Comparison of ENCODE assay signal across 7 mouse cellular contexts in the genomic region with DNA sequence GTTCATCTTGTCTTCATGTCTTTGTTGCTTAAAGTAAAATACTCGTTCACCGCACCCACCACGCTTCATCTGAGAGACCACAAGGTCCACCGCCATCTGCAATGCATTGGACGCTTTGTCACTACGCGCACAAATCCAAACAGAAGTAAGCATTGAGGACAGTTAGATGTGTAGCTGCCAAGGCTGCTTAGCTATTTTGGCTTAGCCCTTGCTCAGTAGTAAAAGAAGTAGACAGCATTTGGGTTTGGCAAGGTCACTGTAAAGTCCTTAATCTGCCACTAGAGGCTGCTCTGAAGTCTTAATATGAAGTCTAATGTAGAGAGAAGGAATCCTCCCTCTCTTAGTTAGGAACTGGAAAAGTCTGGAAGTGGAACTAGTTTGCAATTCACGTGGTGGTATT. TPM values are rescaled to one million over a fixed set of nuclear protein-coding genes. Genes with fewer than 3 reads are reported as not detected.
DNase-seq lines count a peak whose midpoint lies in the region; ATAC-seq and TF ChIP-seq lines count a peak whose summit lies in the region.

No protein-coding gene starts in this region.

- intact Hi-C loops in heart, adult 2 months (cut with DNase I) = no loop called here

- H3K9ac ChIP-seq in ES-E14 (ENCODE audit: insufficient read depth, low read depth, low read length, poor library complexity, severe bottlenecking) = no peak overlapping the region
- H3K9ac ChIP-seq in heart, adult 2 months (ENCODE audit: low read depth, low read length) = no peak overlapping the region
- no peak overlapping the region for H3K9ac ChIP-seq in midbrain, embryonic 14.5 days (replicated peaks; ENCODE audit: low read length)

- in situ Hi-C loops in ES-E14 (cut with MboI; ENCODE audit: low sequenced_read_pairs in 2 of 2, unreplicated experiment in 2 of 2) = no loop called here

- DNase-seq in ES-E14 (ENCODE audit: low read depth, low spot score) (peak; percentile 31), ZHBTc4 (ENCODE audit: low read depth, low spot score) (peak; percentile 72)
- DNase-seq in heart, adult 2 months = no peak
- peak; percentile 12 to 38 for DNase-seq in kidney, adult 8-10 months
- DNase-seq in midbrain, embryonic 14.5 days = peak; percentile 51
- DNase-seq in urinary bladder, postnatal 10 days (ENCODE audit: low spot score) = no peak
- DNase-seq in frontal cortex, postnatal 14 days (ENCODE audit: low spot score in 2 of 2) = no peak

- H3K36me3 ChIP-seq in ES-E14 (ENCODE audit: control insufficient read depth, insufficient read depth, low read length, poor library complexity, severe bottlenecking) = no peaks in the 10 kb centered on the region
- H3K36me3 ChIP-seq in heart, adult 2 months (ENCODE audit: control insufficient read depth, insufficient read depth, low read length) = no peaks in the 10 kb centered on the region
- H3K36me3 ChIP-seq in midbrain, embryonic 14.5 days (ENCODE audit: control insufficient read depth, insufficient read depth, low read length) = no peaks in the 10 kb centered on the region

- H3K9me3 ChIP-seq in ES-E14 (ENCODE audit: control insufficient read depth, insufficient read depth, low read depth, low read length) = no peaks in the 10 kb centered on the region
- H3K9me3 ChIP-seq in midbrain, embryonic 14.5 days (ENCODE audit: control insufficient read depth, low read length) = no peaks in the 10 kb centered on the region

- TF ChIP-seq POLR2A in heart, adult 2 months (IDR thresholded peaks at IDR 0.05; ENCODE audit: insufficient read depth, low read depth, low read length) = no peak

- no peak for ATAC-seq in midbrain, embryonic 14.5 days (ENCODE audit: low FRiP score, low TSS enrichment)

- peak; percentile 66 for TF ChIP-seq CTCF in heart, adult 2 months (IDR thresholded peaks at IDR 0.05)

- WGBS in heart, adult 2 months = 57% methylated on average over 8 of the region's 8 CpGs
- WGBS in midbrain, embryonic 14.5 days = 71% methylated on average over 8 of the region's 8 CpGs

- no peak overlapping the region for H3K27ac ChIP-seq in ES-E14 (ENCODE audit: insufficient read depth, low read depth, low read length, poor library complexity, severe bottlenecking)
- H3K27ac ChIP-seq in heart, adult 2 months = no peak overlapping the region
- H3K27ac ChIP-seq in midbrain, embryonic 14.5 days (replicated peaks; ENCODE audit: low read depth, low read length) = no peak overlapping the region

- peaks cover 2% of the 10 kb centered on the region; the same call in 1 of the 2 replicates for H3K27me3 ChIP-seq in heart, adult 2 months (ENCODE audit: control insufficient read depth, insufficient read depth, low read length)
- no peaks in the 10 kb centered on the region for H3K27me3 ChIP-seq in midbrain, embryonic 14.5 days (ENCODE audit: control insufficient read depth, insufficient read depth, low read length)

- H3K4me2 ChIP-seq in midbrain, embryonic 14.5 days (ENCODE audit: low read length) = peak overlapping the region; percentile 39

- H3K4me3 ChIP-seq in ES-E14 (ENCODE audit: insufficient read depth in 1 of 2, low read depth in 1 of 2, low read length in 2 of 2, poor library complexity in 1 of 2, severe bottlenecking in 1 of 2) = peak overlapping the region in 1 of 2 experiments; percentile 53; a peak in 2 of 4 replicates
- no peak overlapping the region for H3K4me3 ChIP-seq in heart, adult 2 months
- peak overlapping the region; percentile 19; the same call in 1 of the 2 replicates for H3K4me3 ChIP-seq in midbrain, embryonic 14.5 days (replicated peaks; ENCODE audit: low read depth, low read length)

- no peaks in the 10 kb centered on the region for H3K79me2 ChIP-seq in heart, adult 2 months (replicated peaks; ENCODE audit: control insufficient read depth, insufficient read depth, low read length)

- no peak for TF ChIP-seq EP300 in heart, adult 2 months (IDR thresholded peaks at IDR 0.05; ENCODE audit: insufficient read depth, low read depth, low read length)

- peaks cover 0 to 5% of the 10 kb centered on the region in 2 experiments; a peak in 1 of 4 replicates for H3K4me1 ChIP-seq in ES-E14 (ENCODE audit: control insufficient read depth in 2 of 2, insufficient read depth in 2 of 2, low read length in 2 of 2, poor library complexity in 1 of 2)
- no peaks in the 10 kb centered on the region for H3K4me1 ChIP-seq in heart, adult 2 months (ENCODE audit: control insufficient read depth, insufficient read depth, low read length)
- no peaks in the 10 kb centered on the region for H3K4me1 ChIP-seq in midbrain, embryonic 14.5 days (ENCODE audit: control insufficient read depth, insufficient read depth, low read length)

TF ChIP-seq in ES-E14, 5 proteins besides CTCF, POLR2A, EP300 and RAD21:
- TF ChIP-seq ZC3H11A (IDR thresholded peaks at IDR 0.05; ENCODE audit: borderline replicate concordance, low read depth, low read length) (no peak), HCFC1 (IDR thresholded peaks at IDR 0.05; ENCODE audit: borderline replicate concordance, insufficient read depth, low read length) (no peak), ZNF384 (IDR thresholded peaks at IDR 0.05; ENCODE audit: low read depth, low read length) (no peak), CHD2 (IDR thresholded peaks at IDR 0.05; ENCODE audit: low read depth, low read length) (no peak), MAFK (IDR thresholded peaks at IDR 0.05; ENCODE audit: insufficient read depth, low read depth, low read length) (no peak)

RNA-seq across cellular contexts. Expression of a gene that starts 57.1 kb away (rescaled TPM):
- 2.9 and 9.8 TPM in 2 replicates for total RNA-seq in ES-E14 (2012; rRNA removed)
- total RNA-seq in heart, adult 2 months (2021) = under 1 TPM; 0.30 to 0.76 TPM
- polyA plus RNA-seq in heart, adult 2 months (2012; rRNA removed) = 1.8 and 2.7 TPM in 2 replicates
- 27.0 and 27.5 TPM in 2 replicates for polyA plus RNA-seq in midbrain, embryonic 14.5 days (2014; fragmentation: Nextera tagmentation; extraction: Ambion mirVana)

Comparison
In these comparisons a context has a peak if more than half of its experiments do, and no peak if none do; other contexts are left out.
1. DNase-seq: peak in ES-E14 (single experiment), ZHBTc4 (single experiment), kidney, adult 8-10 months (2 of 2) and midbrain, embryonic 14.5 days (single experiment); none in heart, adult 2 months (0 of 2), urinary bladder, postnatal 10 days (single experiment) and frontal cortex, postnatal 14 days (0 of 2).